Mouse (Mus musculus): ENCODE data around the gene Cpa5. TPM values are rescaled to one million over a fixed set of nuclear protein-coding genes. Genes with fewer than 3 reads are reported as not detected.
A peak's percentile ranks its signal among the peaks of the same experiment; 100 is the strongest.

The Cpa5 gene
- 0.22 and 0.27 TPM in 2 replicates for polyA plus RNA-seq (2014; fragmentation: Nextera tagmentation; extraction: Ambion mirVana)

DNA sequence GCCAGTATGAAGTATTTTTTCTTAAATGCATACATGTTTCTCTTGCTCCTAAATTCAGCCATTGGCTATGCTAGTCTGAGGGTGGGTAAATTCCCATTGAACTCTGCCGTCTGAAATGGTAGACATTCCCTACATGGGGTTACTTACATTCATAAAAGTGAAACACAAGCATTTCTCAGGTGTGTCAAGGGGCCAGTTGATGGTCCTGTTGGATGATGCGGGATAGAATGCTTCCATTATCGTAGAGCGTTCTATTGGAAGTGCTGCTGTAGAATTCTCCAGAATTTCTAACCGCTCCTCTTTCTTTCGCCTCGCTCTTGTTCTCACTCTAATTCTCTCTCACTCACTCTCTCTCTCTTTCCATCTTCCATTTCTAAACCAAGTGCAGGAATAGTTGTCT lies at the start of gene Cpa5:
Gene Cpa5, plus strand, starts transcription at position 301 of the 400 bp plus-strand sequence.
- H3K27ac ChIP-seq (replicated peaks; ENCODE audit: low read depth, low read length) = no peak within 1 kb of the TSS
- no peaks in the 10 kb centered on the region for H3K9me3 ChIP-seq (replicated peaks; ENCODE audit: control insufficient read depth, low read length)
- H3K4me1 ChIP-seq (ENCODE audit: control insufficient read depth, insufficient read depth, low read length) = peaks cover 2% of the 10 kb centered on the region
- 89% methylated on average over 7 of the region's 7 CpGs for WGBS
- H3K4me2 ChIP-seq (ENCODE audit: low read depth, low read length) = no peak within 1 kb of the TSS
- H3K27me3 ChIP-seq (ENCODE audit: control insufficient read depth, insufficient read depth, low read length) = no peaks in the 10 kb centered on the region
- DNase-seq (ENCODE audit: low spot score) (no peak), ATAC-seq (replicated peaks; ENCODE audit: insufficient number of reproducible peaks, low FRiP score, low TSS enrichment, low read depth) (no peak)
- H3K36me3 ChIP-seq (replicated peaks; ENCODE audit: control insufficient read depth, insufficient read depth, low read depth, low read length) = no peaks in the 10 kb centered on the region
- no peak within 1 kb of the TSS for H3K9ac ChIP-seq (replicated peaks; ENCODE audit: low read length)
- H3K4me3 ChIP-seq (ENCODE audit: low read depth, low read length) = no peak within 1 kb of the TSS

DNA sequence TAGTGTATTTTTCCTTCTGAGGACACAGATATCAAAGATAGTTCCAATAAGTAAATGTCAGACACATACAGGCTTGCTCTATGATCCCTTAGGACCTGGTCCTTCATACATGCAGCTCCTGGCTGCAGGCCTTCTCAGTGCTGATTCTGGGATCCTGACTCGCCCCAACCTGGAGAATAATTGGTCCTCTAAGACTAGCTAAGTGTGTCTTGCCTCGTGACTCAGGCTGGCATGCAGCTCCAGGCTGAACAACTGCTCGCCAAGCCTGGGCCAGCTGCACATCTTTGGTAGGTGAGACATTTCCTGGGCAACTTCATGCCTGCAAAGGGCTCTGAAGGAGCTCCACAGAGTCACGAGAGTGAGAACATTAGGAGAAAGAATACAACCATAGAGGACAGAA lies 48.7 kb upstream of the Cpa5 start:
- Histone ChIP-seq H3K27ac (replicated peaks; ENCODE audit: low read depth, low read length) (no peak overlapping the region), H3K36me3 (replicated peaks; ENCODE audit: control insufficient read depth, insufficient read depth, low read depth, low read length) (no peaks in the 10 kb centered on the region), H3K27me3 (ENCODE audit: control insufficient read depth, insufficient read depth, low read length) (no peaks in the 10 kb centered on the region), H3K4me2 (ENCODE audit: low read depth, low read length) (no peak overlapping the region), H3K9ac (replicated peaks; ENCODE audit: low read length) (no peak overlapping the region), H3K4me1 (ENCODE audit: control insufficient read depth, insufficient read depth, low read length) (no peaks in the 10 kb centered on the region), H3K4me3 (ENCODE audit: low read depth, low read length) (no peak overlapping the region), H3K9me3 (replicated peaks; ENCODE audit: control insufficient read depth, low read length) (no peaks in the 10 kb centered on the region)
- ATAC-seq (replicated peaks; ENCODE audit: insufficient number of reproducible peaks, low FRiP score, low TSS enrichment, low read depth) (no peak), DNase-seq (ENCODE audit: low spot score) (no peak)
- WGBS = 77% methylated on average over 4 of the region's 4 CpGs

DNA sequence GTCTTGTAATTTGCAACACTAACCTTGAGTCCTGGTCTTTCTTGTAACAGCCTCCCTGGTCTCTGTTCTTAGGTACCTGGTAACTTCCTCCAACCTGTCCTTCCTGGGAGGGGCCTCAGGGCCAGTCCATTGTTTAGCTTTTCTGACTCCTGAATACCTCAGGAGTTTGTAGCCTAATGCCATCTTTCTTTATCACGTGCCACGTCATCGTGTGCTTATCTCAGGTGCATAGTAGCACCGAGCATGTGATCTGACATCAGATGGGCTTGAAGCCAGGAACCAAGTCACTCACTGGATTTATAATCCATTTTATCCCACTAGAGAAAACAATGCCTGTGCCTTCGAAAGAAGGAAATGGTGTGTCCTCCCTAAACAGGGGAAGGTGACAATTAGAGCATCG lies 47.2 kb upstream of the Cpa5 start:
- Histone ChIP-seq H3K9me3 (replicated peaks; ENCODE audit: control insufficient read depth, low read length) (no peaks in the 10 kb centered on the region), H3K27me3 (ENCODE audit: control insufficient read depth, insufficient read depth, low read length) (no peaks in the 10 kb centered on the region), H3K27ac (replicated peaks; ENCODE audit: low read depth, low read length) (no peak overlapping the region), H3K9ac (replicated peaks; ENCODE audit: low read length) (no peak overlapping the region), H3K4me3 (ENCODE audit: low read depth, low read length) (no peak overlapping the region), H3K36me3 (replicated peaks; ENCODE audit: control insufficient read depth, insufficient read depth, low read depth, low read length) (no peaks in the 10 kb centered on the region), H3K4me1 (ENCODE audit: control insufficient read depth, insufficient read depth, low read length) (no peaks in the 10 kb centered on the region), H3K4me2 (ENCODE audit: low read depth, low read length) (no peak overlapping the region)
- WGBS = 87% methylated on average over 6 of the region's 6 CpGs
- ATAC-seq (replicated peaks; ENCODE audit: insufficient number of reproducible peaks, low FRiP score, low TSS enrichment, low read depth) (no peak), DNase-seq (ENCODE audit: low spot score) (no peak)

DNA sequence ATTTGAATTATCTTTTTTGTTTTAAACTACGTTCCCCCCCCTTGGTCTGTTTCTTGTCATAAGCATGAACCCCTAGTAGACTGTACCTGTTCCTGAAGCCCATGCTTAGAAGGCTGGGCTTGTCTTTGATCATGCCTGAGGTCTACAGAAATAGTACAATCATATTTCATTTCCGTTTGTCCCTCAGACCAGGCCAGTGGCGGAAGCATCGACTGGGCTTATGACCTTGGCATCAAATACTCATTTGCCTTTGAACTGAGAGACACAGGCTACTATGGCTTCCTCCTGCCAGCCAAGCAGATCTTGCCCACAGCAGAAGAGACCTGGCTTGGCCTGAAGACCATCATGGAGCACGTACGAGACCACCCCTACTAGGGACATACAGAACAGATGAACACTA lies 46.8 kb upstream of the Cpa5 start:
- no peaks in the 10 kb centered on the region for H3K36me3 ChIP-seq (replicated peaks; ENCODE audit: control insufficient read depth, insufficient read depth, low read depth, low read length)
- H3K27me3 ChIP-seq (ENCODE audit: control insufficient read depth, insufficient read depth, low read length) = no peaks in the 10 kb centered on the region
- no peaks in the 10 kb centered on the region for H3K9me3 ChIP-seq (replicated peaks; ENCODE audit: control insufficient read depth, low read length)
- no peaks in the 10 kb centered on the region for H3K4me1 ChIP-seq (ENCODE audit: control insufficient read depth, insufficient read depth, low read length)
- no peak overlapping the region for H3K9ac ChIP-seq (replicated peaks; ENCODE audit: low read length)
- H3K4me2 ChIP-seq (ENCODE audit: low read depth, low read length) = no peak overlapping the region
- WGBS = 91% methylated on average over 6 of the region's 6 CpGs
- no peak for DNase-seq (ENCODE audit: low spot score)
- H3K4me3 ChIP-seq (ENCODE audit: low read depth, low read length) = no peak overlapping the region
- no peak for ATAC-seq (replicated peaks; ENCODE audit: insufficient number of reproducible peaks, low FRiP score, low TSS enrichment, low read depth)
- H3K27ac ChIP-seq (replicated peaks; ENCODE audit: low read depth, low read length) = no peak overlapping the region

DNA sequence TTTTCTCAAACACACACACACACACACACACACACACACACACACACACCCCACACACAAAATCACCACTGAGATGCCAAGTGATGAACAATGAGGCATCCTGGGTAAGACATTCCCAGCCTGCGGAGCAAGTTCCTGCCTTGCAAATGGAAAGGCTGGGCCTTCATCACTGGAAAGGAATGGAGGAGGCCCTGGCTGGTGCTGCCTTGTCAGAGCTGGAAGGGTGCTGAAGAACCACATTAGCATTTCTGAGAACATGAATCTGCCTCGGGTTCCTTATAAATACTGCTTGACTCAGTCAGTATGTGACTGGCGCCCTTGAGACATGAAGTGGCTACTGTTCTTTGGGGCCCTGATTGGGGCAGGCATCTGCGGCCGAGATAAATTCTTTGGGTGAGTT lies 42.7 kb upstream of the Cpa5 start, which contains the start of gene Cpa4:
Gene Cpa4, plus strand, starts transcription at position 301 of the 400 bp plus-strand sequence.
- Histone ChIP-seq H3K9ac (replicated peaks; ENCODE audit: low read length) (no peak within 1 kb of the TSS), H3K36me3 (replicated peaks; ENCODE audit: control insufficient read depth, insufficient read depth, low read depth, low read length) (no peaks in the 10 kb centered on the region), H3K4me1 (ENCODE audit: control insufficient read depth, insufficient read depth, low read length) (no peaks in the 10 kb centered on the region), H3K27ac (replicated peaks; ENCODE audit: low read depth, low read length) (no peak within 1 kb of the TSS), H3K4me3 (ENCODE audit: low read depth, low read length) (no peak within 1 kb of the TSS), H3K9me3 (replicated peaks; ENCODE audit: control insufficient read depth, low read length) (no peaks in the 10 kb centered on the region), H3K27me3 (ENCODE audit: control insufficient read depth, insufficient read depth, low read length) (no peaks in the 10 kb centered on the region), H3K4me2 (ENCODE audit: low read depth, low read length) (no peak within 1 kb of the TSS)
- DNase-seq (ENCODE audit: low spot score) = no peak
- 84% methylated on average over 5 of the region's 5 CpGs for WGBS
- ATAC-seq (replicated peaks; ENCODE audit: insufficient number of reproducible peaks, low FRiP score, low TSS enrichment, low read depth) = no peak

DNA sequence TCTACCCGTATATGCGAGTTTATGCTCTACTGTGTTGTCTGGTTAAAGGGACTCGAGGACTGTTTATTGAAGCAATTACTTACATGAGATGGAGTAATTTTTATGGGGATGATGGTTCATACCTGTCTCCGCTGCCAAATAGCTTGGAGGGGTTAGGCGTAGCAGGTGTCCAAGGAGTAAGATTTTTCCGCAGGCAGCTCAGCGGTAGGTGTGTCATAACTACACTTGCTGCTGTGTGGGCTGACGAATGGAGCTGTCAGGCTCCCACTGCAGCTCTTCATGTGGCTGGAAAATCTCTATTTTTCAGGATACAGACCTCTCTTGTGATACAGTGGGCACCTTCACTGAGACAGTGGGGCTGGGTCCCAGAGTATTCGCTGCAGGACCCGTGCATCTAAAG lies 41.5 kb upstream of the Cpa5 start:
- no peaks in the 10 kb centered on the region for H3K9me3 ChIP-seq (replicated peaks; ENCODE audit: control insufficient read depth, low read length)
- H3K4me1 ChIP-seq (ENCODE audit: control insufficient read depth, insufficient read depth, low read length) = no peaks in the 10 kb centered on the region
- no peak for DNase-seq (ENCODE audit: low spot score)
- H3K9ac ChIP-seq (replicated peaks; ENCODE audit: low read length) = no peak overlapping the region
- no peak for ATAC-seq (replicated peaks; ENCODE audit: insufficient number of reproducible peaks, low FRiP score, low TSS enrichment, low read depth)
- H3K27ac ChIP-seq (replicated peaks; ENCODE audit: low read depth, low read length) = no peak overlapping the region
- no peaks in the 10 kb centered on the region for H3K36me3 ChIP-seq (replicated peaks; ENCODE audit: control insufficient read depth, insufficient read depth, low read depth, low read length)
- H3K27me3 ChIP-seq (ENCODE audit: control insufficient read depth, insufficient read depth, low read length) = no peaks in the 10 kb centered on the region
- 92% methylated on average over 10 of the region's 10 CpGs for WGBS
- no peak overlapping the region for H3K4me3 ChIP-seq (ENCODE audit: low read depth, low read length)
- H3K4me2 ChIP-seq (ENCODE audit: low read depth, low read length) = no peak overlapping the region

DNA sequence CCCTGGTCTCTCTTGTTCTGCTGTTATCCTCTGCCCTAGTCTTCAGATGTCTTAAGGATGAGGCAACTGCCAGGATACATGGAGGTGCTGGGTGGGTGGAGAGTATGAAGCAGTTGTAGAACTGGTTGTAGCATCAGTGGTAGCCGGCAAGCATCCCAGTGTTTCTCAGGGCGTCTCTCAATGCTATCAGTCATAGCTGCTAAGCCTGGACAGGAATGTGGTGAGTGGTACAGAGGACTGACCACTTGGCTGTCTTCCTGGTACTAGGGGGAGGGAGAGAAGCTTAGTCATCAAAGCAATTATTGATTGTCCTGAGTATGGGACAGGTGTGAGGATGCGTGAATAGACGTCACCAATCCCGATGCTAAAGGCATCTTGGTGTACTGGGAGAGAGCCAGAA lies 40.8 kb upstream of the Cpa5 start:
- Histone ChIP-seq H3K4me3 (ENCODE audit: low read depth, low read length) (no peak overlapping the region), H3K27ac (replicated peaks; ENCODE audit: low read depth, low read length) (no peak overlapping the region), H3K9ac (replicated peaks; ENCODE audit: low read length) (no peak overlapping the region), H3K36me3 (replicated peaks; ENCODE audit: control insufficient read depth, insufficient read depth, low read depth, low read length) (no peaks in the 10 kb centered on the region), H3K4me2 (ENCODE audit: low read depth, low read length) (no peak overlapping the region), H3K4me1 (ENCODE audit: control insufficient read depth, insufficient read depth, low read length) (no peaks in the 10 kb centered on the region), H3K27me3 (ENCODE audit: control insufficient read depth, insufficient read depth, low read length) (no peaks in the 10 kb centered on the region), H3K9me3 (replicated peaks; ENCODE audit: control insufficient read depth, low read length) (no peaks in the 10 kb centered on the region)
- 94% methylated on average over 5 of the region's 5 CpGs for WGBS
- no peak for DNase-seq (ENCODE audit: low spot score)
- ATAC-seq (replicated peaks; ENCODE audit: insufficient number of reproducible peaks, low FRiP score, low TSS enrichment, low read depth) = no peak

DNA sequence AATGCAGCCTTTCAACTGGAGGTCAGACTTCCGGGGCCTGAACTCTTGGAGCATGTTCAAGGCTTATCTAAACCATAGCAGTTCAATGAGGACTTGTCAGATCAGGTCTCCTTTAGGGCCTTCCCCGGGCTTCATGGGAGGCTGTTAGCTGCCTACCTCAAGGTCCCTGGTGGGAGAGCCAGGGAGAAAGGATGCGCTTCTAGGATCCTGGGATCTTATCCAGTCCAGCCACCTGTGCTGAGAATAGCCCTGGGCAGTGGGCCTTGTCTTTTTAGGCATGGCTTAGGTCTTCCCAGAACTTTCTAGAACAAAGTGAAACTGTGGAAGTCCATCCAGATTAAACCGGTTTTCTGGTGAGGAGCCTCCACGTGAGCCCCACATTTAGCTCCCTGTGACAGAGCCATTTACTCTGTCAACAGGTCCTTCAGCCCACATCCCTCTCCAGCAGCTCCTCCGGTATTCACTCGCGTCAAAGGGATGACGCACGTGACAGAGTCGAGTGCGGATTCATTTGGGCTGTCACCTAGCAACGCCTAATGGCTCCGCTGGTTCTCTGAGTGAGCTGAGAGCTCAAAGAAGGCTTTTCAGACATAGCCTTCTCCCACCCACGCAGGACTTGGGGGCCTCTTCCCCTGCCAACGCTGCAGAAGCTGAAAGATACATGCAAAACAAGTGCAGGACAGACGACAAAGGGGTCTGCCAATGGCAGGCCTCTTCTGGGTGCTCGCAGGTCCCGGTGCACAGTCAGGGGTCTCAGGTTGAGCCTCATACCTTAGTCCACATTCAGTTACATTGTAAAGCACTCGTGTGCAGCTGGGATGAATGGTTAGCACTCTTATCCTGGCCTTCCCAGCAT lies 38.1 kb upstream of the Cpa5 start:
- H3K27me3 ChIP-seq (ENCODE audit: control insufficient read depth, insufficient read depth, low read length) = no peaks in the 10 kb centered on the region
- H3K9ac ChIP-seq (replicated peaks; ENCODE audit: low read length) = no peak overlapping the region
- no peaks in the 10 kb centered on the region for H3K9me3 ChIP-seq (replicated peaks; ENCODE audit: control insufficient read depth, low read length)
- no peaks in the 10 kb centered on the region for H3K4me1 ChIP-seq (ENCODE audit: control insufficient read depth, insufficient read depth, low read length)
- ATAC-seq (replicated peaks; ENCODE audit: insufficient number of reproducible peaks, low FRiP score, low TSS enrichment, low read depth) (peak; percentile 57), DNase-seq (ENCODE audit: low spot score) (peak; percentile 64)
- no peak overlapping the region for H3K4me3 ChIP-seq (ENCODE audit: low read depth, low read length)
- H3K4me2 ChIP-seq (ENCODE audit: low read depth, low read length) = no peak overlapping the region
- no peaks in the 10 kb centered on the region for H3K36me3 ChIP-seq (replicated peaks; ENCODE audit: control insufficient read depth, insufficient read depth, low read depth, low read length)
- 63% methylated on average over 20 of the region's 20 CpGs for WGBS
- 0 out of 2 replicates have a peak overlapping the region, but pooled peaks have one; percentile 1 for H3K27ac ChIP-seq (replicated peaks; ENCODE audit: low read depth, low read length)
